Mouse (Mus musculus) intestine, postnatal 0 days (tissue): ENCODE measurements at regions not wholly inside any gene's neighbourhood (a gene's known extent, or its start where the extent isn't known, plus 50 kb on each side); places are given as distances from the start of the nearest gene placed in this dataset. TPM values are rescaled to one million over a fixed set of nuclear protein-coding genes. Genes with fewer than 3 reads are reported as not detected.
"Not testable (repeated sequence)": the region's sequence is repeated elsewhere in the genome, so short reads cannot be mapped to it uniquely, and the experiment has no call there.

Experiments used
- ATAC-seq: fragments of 200-750 bp; cut with Nextera tagmentation; 2 replicates; pipeline ENCODE4 v1.8.0; 2017; ENCODE audit warnings: mild to moderate bottlenecking, moderate TSS enrichment, moderate library complexity
- H3K27ac ChIP-seq: fragments of 300-500 bp; sonication (generic); 2 replicates; pipeline ENCODE4 v1.5.1; 2014; ENCODE audit warnings: mild to moderate bottlenecking, low read depth, low read length, moderate library complexity
- H3K27me3 ChIP-seq: fragments of 300-500 bp; sonication (generic); replicated peaks from 2 replicates; pipeline ENCODE4 v1.6.1; 2014; ENCODE audit warnings: low read length, mixed read lengths; ENCODE audit not compliant: control insufficient read depth, insufficient read depth
- H3K36me3 ChIP-seq: fragments of 300-500 bp; sonication (generic); 2 replicates; pipeline ENCODE4 v1.6.1; 2014; ENCODE audit warnings: mild to moderate bottlenecking, moderate library complexity; ENCODE audit not compliant: control insufficient read depth, insufficient read depth
- H3K4me1 ChIP-seq: fragments of 300-500 bp; sonication (generic); replicated peaks from 2 replicates; pipeline ENCODE4 v1.6.1; 2014; ENCODE audit warnings: antibody characterized with exemption, low read length, mixed read lengths; ENCODE audit not compliant: control insufficient read depth, insufficient read depth
- H3K4me2 ChIP-seq: fragments of 300-500 bp; sonication (generic); replicated peaks from 2 replicates; pipeline ENCODE4 v1.6.1; 2014; ENCODE audit warnings: low read depth, mild to moderate bottlenecking, moderate library complexity
- H3K4me3 ChIP-seq: fragments of 300-500 bp; sonication (generic); 2 replicates; pipeline ENCODE4 v1.5.1; 2014; ENCODE audit warnings: low read depth, low read length
- H3K9ac ChIP-seq: fragments of 300-500 bp; sonication (generic); 2 replicates; pipeline ENCODE4 v1.6.1; 2014; ENCODE audit warnings: mild to moderate bottlenecking, low read depth, low read length
- H3K9me3 ChIP-seq: fragments of 300-500 bp; sonication (generic); 2 replicates; pipeline ENCODE4 v1.6.1; 2016; ENCODE audit warnings: mixed run types; ENCODE audit not compliant: control insufficient read depth
- WGBS: fragments of 180-500 bp; shearing (Covaris S2); extraction: QIAGEN DNeasy Blood & Tissue Kit; methylation state at CpG from one replicate; pipeline ENCODE4 v1.1.7; 2014; 5-methylcytosine and 5-hydroxymethylcytosine counted together
- microRNA-seq: library from miRNA; unstranded; fragments of <30 nt; microRNA quantifications from one replicate; pipeline ENCODE4, GENCODE M21; 2016

GRCm38 (mm10) chr13:61805300-61805699, 235.4 kb upstream of the Cts3 start:
- H3K27ac ChIP-seq, H3K9ac ChIP-seq, H3K9me3 ChIP-seq, H3K36me3 ChIP-seq, ATAC-seq, H3K27me3 ChIP-seq, H3K4me2 ChIP-seq, H3K4me1 ChIP-seq, H3K4me3 ChIP-seq: not testable (repeated sequence)
- 82% methylated on average over 3 of the region's 3 CpGs for WGBS

- WGBS: under 1% methylated on average over 19 of the region's 19 CpGs
- Histone ChIP-seq H3K9ac (peak overlapping the region; percentile 59), H3K4me2 (peak overlapping the region; percentile 79), H3K4me3 (peak overlapping the region; percentile 58)
- H3K9me3 ChIP-seq, H3K27me3 ChIP-seq, H3K4me1 ChIP-seq, H3K27ac ChIP-seq, H3K36me3 ChIP-seq: not testable (repeated sequence)
- peak; percentile 60; the same call in 1 of the 2 replicates for ATAC-seq
These were observed 234.4 kb upstream of the Cts3 start for GRCm38 (mm10) chr13:61804168-61804874.

GRCm38 (mm10) chr13:61803763-61804162, 233.8 kb upstream of the Cts3 start:
- ATAC-seq, H3K9me3 ChIP-seq, H3K27me3 ChIP-seq, H3K4me1 ChIP-seq, H3K36me3 ChIP-seq, H3K27ac ChIP-seq: not testable (repeated sequence)
- 18% methylated on average over 5 of the region's 5 CpGs for WGBS
- peak overlapping the region; percentile 59; the same call in 1 of the 2 replicates for H3K9ac ChIP-seq
- H3K4me2 ChIP-seq: peak overlapping the region; percentile 79
- H3K4me3 ChIP-seq: peak overlapping the region; percentile 58

- not testable (repeated sequence) for H3K4me3 ChIP-seq, H3K36me3 ChIP-seq, H3K9me3 ChIP-seq, H3K4me2 ChIP-seq, H3K27ac ChIP-seq, H3K9ac ChIP-seq, H3K4me1 ChIP-seq, H3K27me3 ChIP-seq, ATAC-seq
- WGBS: 83% methylated on average over 1 of the region's 1 CpGs
These were observed 193.5 kb upstream of the Cts3 start for GRCm38 (mm10) chr13:61763457-61763856.

Small RNAs in the stretch of these regions (microRNA-seq; reads per million reads assigned to microRNA genes)
- gene Gm23739: not detected
